Mouse (Mus musculus): ENCODE data around the gene Pla2g6. TPM values are rescaled to one million over a fixed set of nuclear protein-coding genes. Genes with fewer than 3 reads are reported as not detected.

Gene Pla2g6
- total and polyA plus RNA-seq, 3 experiments, result 9.3 to 20.9 (median 14.8) TPM

GRCm38 (mm10) chr15:79357036-79357911 lies 29.1 kb upstream of the Pla2g6 start (continued):
- TF ChIP-seq SMC3 (IDR thresholded peaks at IDR 0.05; ENCODE audit: low read depth, low read length) (peak; percentile 1; the same call in 1 of the 2 replicates), ZMIZ1 (IDR thresholded peaks at IDR 0.05; ENCODE audit: low read depth, low read length) (no peak; the same call in none of the 2 replicates), GABPA (IDR thresholded peaks at IDR 0.05; ENCODE audit: insufficient replicate concordance, low read depth, low read length) (no peak), CTCF (conservative IDR thresholded peaks at IDR 0.05 in 1 of 2, IDR thresholded peaks at IDR 0.05 in 1 of 2; ENCODE audit: low read depth in 2 of 2, low read length in 2 of 2) (no peak; a peak in 1 of 4 replicates), ZNF384 (IDR thresholded peaks at IDR 0.05; ENCODE audit: low read depth, low read length) (no peak), ZKSCAN1 (IDR thresholded peaks at IDR 0.05; ENCODE audit: borderline replicate concordance, low read depth, low read length) (no peak), NELFE (IDR thresholded peaks at IDR 0.05; ENCODE audit: low read depth, low read length) (peak; percentile 72; the same call in 1 of the 2 replicates), POLR2A (IDR thresholded peaks at IDR 0.05; ENCODE audit: low read depth, low read length) (peak; percentile 81), IRF4 (IDR thresholded peaks at IDR 0.05; ENCODE audit: low read depth, low read length) (peak; percentile 72; the same call in 1 of the 2 replicates), MAX (IDR thresholded peaks at IDR 0.05; ENCODE audit: low read length) (peak; percentile 85), MYC (IDR thresholded peaks at IDR 0.05; ENCODE audit: low read depth, low read length) (peak; percentile 15; the same call in 1 of the 2 replicates), ETS1 (conservative IDR thresholded peaks at IDR 0.05; ENCODE audit: low read depth, low read length) (peak; percentile 86), RAD21 (IDR thresholded peaks at IDR 0.05; ENCODE audit: low read depth, low read length) (no peak)

GRCm38 (mm10) chr15:79356481-79356880 lies 28.3 kb upstream of the Pla2g6 start:
- Histone ChIP-seq H3K9me3 (replicated peaks; ENCODE audit: low read length) (no peaks in the 10 kb centered on the region), H3K27ac (ENCODE audit: insufficient read depth, low read depth) (peak overlapping the region; percentile 93), H3K4me2 (ENCODE audit: insufficient read depth, low read depth, poor library complexity, severe bottlenecking) (peak overlapping the region; percentile 82), H3K36me3 (replicated peaks in 1 of 2; ENCODE audit: control insufficient read depth in 1 of 2, insufficient read depth in 1 of 2, low read length in 1 of 2) (peaks cover 5 to 54% of the 10 kb centered on the region in 2 experiments), H3K4me1 (ENCODE audit: control insufficient read depth in 1 of 2, insufficient read depth in 2 of 2) (peaks cover 22 to 56% of the 10 kb centered on the region in 2 experiments), H3K9ac (ENCODE audit: insufficient read depth, low read depth) (peak overlapping the region; percentile 52), H3K27me3 (replicated peaks) (no peaks in the 10 kb centered on the region), H3K79me2 (replicated peaks; ENCODE audit: control insufficient read depth, extremely low read depth, insufficient read depth, poor library complexity, severe bottlenecking) (peaks cover 25% of the 10 kb centered on the region), H3K4me3 (replicated peaks in 1 of 3; ENCODE audit: low read depth in 2 of 3, low read length in 2 of 3, poor library complexity in 1 of 3) (peak overlapping the region; percentile 65 to 85 (median 76))
- no peak for DNase-seq (ENCODE audit: extremely low read depth)
- in situ Hi-C loops (cut with MboI; ENCODE audit: low pct_ligation_motif_present, low pct_unique_long_range_greater_than_20kb, low sequenced_read_pairs) (no loop called here), dilution Hi-C loops (cut with MboI; ENCODE audit: extremely low pct_ligation_motif_present, extremely low pct_unique_long_range_greater_than_20kb, low sequenced_read_pairs) (no loop called here)
- no peak for TF ChIP-seq KAT2A (IDR thresholded peaks at IDR 0.05; ENCODE audit: insufficient replicate concordance, low read length)
- TF ChIP-seq JUND (conservative IDR thresholded peaks at IDR 0.05; ENCODE audit: low read depth, low read length), result no peak
- no peak for TF ChIP-seq ETS1 (conservative IDR thresholded peaks at IDR 0.05; ENCODE audit: low read depth, low read length)
- no peak for TF ChIP-seq PAX5 (IDR thresholded peaks at IDR 0.05; ENCODE audit: low read length)
- TF ChIP-seq ZC3H11A (IDR thresholded peaks at IDR 0.05; ENCODE audit: low read depth, low read length), result no peak
- no peak for TF ChIP-seq MYC (IDR thresholded peaks at IDR 0.05; ENCODE audit: low read depth, low read length)
- no peak for TF ChIP-seq ZNF384 (IDR thresholded peaks at IDR 0.05; ENCODE audit: low read depth, low read length)
- no peak for TF ChIP-seq E2F4 (IDR thresholded peaks at IDR 0.05; ENCODE audit: insufficient replicate concordance, low read depth, low read length)
- TF ChIP-seq UBTF (IDR thresholded peaks at IDR 0.05; ENCODE audit: low read depth, low read length), result no peak
- TF ChIP-seq TCF12 (IDR thresholded peaks at IDR 0.05; ENCODE audit: low read depth, low read length), result no peak
- TF ChIP-seq NRF1 (IDR thresholded peaks at IDR 0.05; ENCODE audit: low read depth, low read length), result no peak
- no peak; the same call in 1 of the 2 replicates for TF ChIP-seq ZMIZ1 (IDR thresholded peaks at IDR 0.05; ENCODE audit: low read depth, low read length)
- TF ChIP-seq ELF1 (IDR thresholded peaks at IDR 0.05; ENCODE audit: low read depth, low read length), result no peak
- no peak for TF ChIP-seq USF2 (conservative IDR thresholded peaks at IDR 0.05; ENCODE audit: low read depth, low read length)
- TF ChIP-seq TBP (conservative IDR thresholded peaks at IDR 0.05; ENCODE audit: low read depth, low read length), result no peak
